In genomic region chr4:121016928-121017657, GRCm38 (mm10) we compare ENCODE assay signal across 8 mouse cellular contexts. TPM values are rescaled to one million over a fixed set of nuclear protein-coding genes. Genes with fewer than 3 reads are reported as not detected.
DNase-seq lines count a peak whose midpoint lies in the region; ATAC-seq and TF ChIP-seq lines count a peak whose summit lies in the region.

Gene Smap2, minus strand, starts transcription at chr4:121017247.

- TF ChIP-seq POLR2A in bone marrow macrophage, adult 2 months (IDR thresholded peaks at IDR 0.05; ENCODE audit: borderline replicate concordance, low read depth, low read length), result no peak
- peak; percentile 94 for TF ChIP-seq POLR2A in embryonic fibroblast, embryonic 13.5 days (IDR thresholded peaks at IDR 0.05; ENCODE audit: low read depth, low read length)

- H3K4me1 ChIP-seq in bone marrow macrophage, adult 2 months (ENCODE audit: control insufficient read depth, insufficient read depth, low read length), result peaks cover 40% of the 10 kb centered on the region
- H3K4me1 ChIP-seq in embryonic fibroblast, embryonic 13.5 days (ENCODE audit: control insufficient read depth, insufficient read depth, low read length), result peaks cover 12% of the 10 kb centered on the region
- H3K4me1 ChIP-seq in heart, embryonic 10.5 days, result peaks cover 36% of the 10 kb centered on the region
- peaks cover 23% of the 10 kb centered on the region for H3K4me1 ChIP-seq in kidney, embryonic 15.5 days

- peak; percentile 96 for DNase-seq in A20 (ENCODE audit: low read depth, low spot score)
- DNase-seq in heart, embryonic 10.5 days (ENCODE audit: low spot score), result peak; percentile 98
- DNase-seq in liver, result peak; percentile 100
- DNase-seq in spleen, postnatal 4 days (ENCODE audit: low spot score in 2 of 2), result peak; percentile 99 to 100

- peak within 1 kb of the TSS; percentile 43 for H3K27ac ChIP-seq in bone marrow macrophage, adult 2 months (ENCODE audit: insufficient read depth, low read depth, low read length)
- no peak within 1 kb of the TSS for H3K27ac ChIP-seq in embryonic fibroblast, embryonic 13.5 days (ENCODE audit: insufficient read depth, low read length)
- H3K27ac ChIP-seq in heart, embryonic 10.5 days, result peak within 1 kb of the TSS; percentile 92
- peak within 1 kb of the TSS; percentile 80 for H3K27ac ChIP-seq in kidney, embryonic 15.5 days

- peak within 1 kb of the TSS; percentile 95 for H3K4me3 ChIP-seq in bone marrow macrophage, adult 2 months (ENCODE audit: insufficient read depth, low read length)
- H3K4me3 ChIP-seq in embryonic fibroblast, embryonic 13.5 days (ENCODE audit: insufficient read depth, low read length), result peak within 1 kb of the TSS; percentile 47
- H3K4me3 ChIP-seq in heart, embryonic 10.5 days, result peak within 1 kb of the TSS; percentile 95
- H3K4me3 ChIP-seq in kidney, embryonic 15.5 days (replicated peaks), result peak within 1 kb of the TSS; percentile 77

- H3K36me3 ChIP-seq in heart, embryonic 10.5 days, result no peaks in the 10 kb centered on the region
- H3K36me3 ChIP-seq in kidney, embryonic 15.5 days, result no peaks in the 10 kb centered on the region

- H3K27me3 ChIP-seq in heart, embryonic 10.5 days (ENCODE audit: insufficient read depth, poor library complexity, severe bottlenecking), result no peaks in the 10 kb centered on the region
- no peaks in the 10 kb centered on the region for H3K27me3 ChIP-seq in kidney, embryonic 15.5 days

- peak; percentile 92 for TF ChIP-seq CTCF in bone marrow macrophage, adult 2 months (IDR thresholded peaks at IDR 0.05; ENCODE audit: low read depth, low read length)
- TF ChIP-seq CTCF in embryonic fibroblast, embryonic 13.5 days (IDR thresholded peaks at IDR 0.05; ENCODE audit: borderline replicate concordance, insufficient read depth, low read length), result 0 out of 2 replicates have a peak, but pooled peaks have one; percentile 13

- under 1% methylated on average over 47 of the region's 48 CpGs for WGBS in heart, embryonic 10.5 days
- WGBS in kidney, embryonic 15.5 days, result under 1% methylated on average over 48 of the region's 48 CpGs

- H3K9ac ChIP-seq in kidney, embryonic 15.5 days, result peak within 1 kb of the TSS; percentile 83

- no peaks in the 10 kb centered on the region for H3K9me3 ChIP-seq in heart, embryonic 10.5 days
- no peaks in the 10 kb centered on the region for H3K9me3 ChIP-seq in kidney, embryonic 15.5 days (replicated peaks)

- peak; percentile 97 for ATAC-seq in kidney, embryonic 15.5 days (replicated peaks; ENCODE audit: low FRiP score)
- ATAC-seq in monocyte, adult 5-6 weeks (replicated peaks; ENCODE audit: insufficient number of reproducible peaks, low FRiP score, low TSS enrichment, poor library complexity, severe bottlenecking), result peak; percentile 83

- peak within 1 kb of the TSS; percentile 87 for H3K4me2 ChIP-seq in kidney, embryonic 15.5 days

RNA-seq across cellular contexts. Expression of gene Smap2, which starts in this region (rescaled TPM):
- polyA plus RNA-seq in bone marrow macrophage, adult 2 months (2012; ENCODE audit: insufficient read depth, insufficient read length, missing spikeins), result 137 and 139 TPM in 2 replicates
- 31.7 and 35.5 TPM in 2 replicates for polyA plus RNA-seq in embryonic fibroblast, embryonic 13.5 days (2011; ENCODE audit: insufficient read length, low read depth, missing spikeins)
- polyA plus RNA-seq in heart, embryonic 10.5 days (2016; fragmentation: Nextera tagmentation; extraction: Ambion mirVana), result 14.1 and 18.6 TPM in 2 replicates
- 14.4 and 15.4 TPM in 2 replicates for polyA plus RNA-seq in kidney, embryonic 15.5 days (2015; fragmentation: Nextera tagmentation; extraction: Ambion mirVana)
- total RNA-seq in monocyte, adult 5-6 weeks (2017), result 53.3 to 79.2 TPM (median 60.5 TPM) in 3 replicates
